Mouse (Mus musculus) liver, adult 2 months (tissue): ENCODE measurements around the gene Adamtsl1.

Experiments
- CTCF ChIP-seq: fragments of 200-500 bp; IDR thresholded peaks from 2 replicates; pipeline ENCODE4 v1.5.1; 2011; ENCODE audit warnings: low read depth, low read length, control low read depth
- POLR2A ChIP-seq: fragments of 200-500 bp; IDR thresholded peaks from 2 replicates; pipeline ENCODE4 v1.6.1; 2011; ENCODE audit warnings: low read length, control low read depth; ENCODE audit not compliant: insufficient read depth; ENCODE audit errors: extremely low read depth

DNA sequence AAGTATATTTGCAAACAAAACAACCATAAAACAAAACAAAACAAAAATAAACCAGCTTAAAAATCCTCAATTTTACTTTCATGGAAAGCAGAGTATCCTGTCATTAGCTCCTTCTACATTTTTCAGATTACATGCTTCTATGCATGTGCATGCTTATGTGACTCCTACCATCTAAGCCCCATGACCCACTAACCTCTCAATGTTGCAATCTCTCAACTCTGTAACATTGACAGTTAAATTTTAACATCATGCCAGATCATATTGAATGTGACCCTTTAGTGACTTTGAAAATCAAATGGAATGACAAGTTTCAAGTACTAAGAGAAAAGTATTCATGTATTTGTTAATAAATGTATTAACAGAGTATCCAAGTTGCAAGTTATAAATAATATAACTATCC lies 80.2 kb downstream of the Adamtsl1 start:
- TF ChIP-seq CTCF: no peak
- no peak for TF ChIP-seq POLR2A
